Mouse (Mus musculus) forebrain, embryonic 14.5 days (tissue): ENCODE measurements around the gene Rbp4. TPM values are rescaled to one million over a fixed set of nuclear protein-coding genes. Genes with fewer than 3 reads are reported as not detected.
A peak's percentile ranks its signal among the peaks of the same experiment; 100 is the strongest.

Source experiments
- ATAC-seq: fragments of 200-750 bp; cut with Nextera tagmentation; 2 replicates; pipeline ENCODE4 v1.8.0; 2017; ENCODE audit warnings: mild to moderate bottlenecking, moderate library complexity
- DNase-seq: peaks from one replicate; pipeline ENCODE4 v3.0.0-alpha.2; 2015; ENCODE audit warnings: low spot score
- H3K27ac ChIP-seq: fragments of 300-500 bp; sonication (generic); 2 replicates; pipeline ENCODE4 v1.5.1; 2014; ENCODE audit warnings: low read depth, mild to moderate bottlenecking, control low read depth, low read length, moderate library complexity
- H3K27me3 ChIP-seq: fragments of 300-500 bp; sonication (generic); replicated peaks from 2 replicates; pipeline ENCODE4 v1.6.1; 2014; ENCODE audit warnings: low read length, control low read depth, mixed read lengths; ENCODE audit not compliant: control insufficient read depth, insufficient read depth
- H3K36me3 ChIP-seq: fragments of 300-500 bp; sonication (generic); 2 replicates; pipeline ENCODE4 v1.6.1; 2014; ENCODE audit warnings: low read length, control low read depth; ENCODE audit not compliant: control insufficient read depth, insufficient read depth
- H3K4me1 ChIP-seq: fragments of 300-500 bp; sonication (generic); 2 replicates; pipeline ENCODE4 v1.6.1; 2014; ENCODE audit warnings: antibody characterized with exemption, low read length, control low read depth; ENCODE audit not compliant: control insufficient read depth, insufficient read depth
- H3K4me2 ChIP-seq: fragments of 300-500 bp; sonication (generic); 2 replicates; pipeline ENCODE4 v1.6.1; 2014; ENCODE audit warnings: mild to moderate bottlenecking, control low read depth, low read length
- H3K4me3 ChIP-seq: fragments of 300-500 bp; sonication (generic); 2 replicates; pipeline ENCODE4 v1.5.1; 2014; ENCODE audit warnings: low read depth, low read length, control low read depth
- H3K9ac ChIP-seq: fragments of 300-500 bp; sonication (generic); 2 replicates; pipeline ENCODE4 v1.6.1; 2014; ENCODE audit warnings: mild to moderate bottlenecking, low read length, control low read depth, moderate library complexity
- H3K9me3 ChIP-seq: fragments of 300-500 bp; sonication (generic); replicated peaks from 2 replicates; pipeline ENCODE4 v1.6.1; 2016; ENCODE audit warnings: low read length, control low read depth, mixed read lengths; ENCODE audit not compliant: control insufficient read depth
- WGBS: fragments of 180-500 bp; shearing (Covaris S2); extraction: QIAGEN DNeasy Blood & Tissue Kit; methylation state at CpG from one replicate; pipeline ENCODE4 v1.1.7; 2014; 5-methylcytosine and 5-hydroxymethylcytosine counted together
- polyA plus RNA-seq: library from polyadenylated mRNA; unstranded; fragments of >200 nt; fragmentation: Nextera tagmentation; extraction: Ambion mirVana; gene quantifications from 2 replicates; pipeline ENCODE4 v1.2.1, GENCODE M21; 2014

The Rbp4 gene
- polyA plus RNA-seq, 1 experiment from 2014 or later: 1.0 TPM

DNA sequence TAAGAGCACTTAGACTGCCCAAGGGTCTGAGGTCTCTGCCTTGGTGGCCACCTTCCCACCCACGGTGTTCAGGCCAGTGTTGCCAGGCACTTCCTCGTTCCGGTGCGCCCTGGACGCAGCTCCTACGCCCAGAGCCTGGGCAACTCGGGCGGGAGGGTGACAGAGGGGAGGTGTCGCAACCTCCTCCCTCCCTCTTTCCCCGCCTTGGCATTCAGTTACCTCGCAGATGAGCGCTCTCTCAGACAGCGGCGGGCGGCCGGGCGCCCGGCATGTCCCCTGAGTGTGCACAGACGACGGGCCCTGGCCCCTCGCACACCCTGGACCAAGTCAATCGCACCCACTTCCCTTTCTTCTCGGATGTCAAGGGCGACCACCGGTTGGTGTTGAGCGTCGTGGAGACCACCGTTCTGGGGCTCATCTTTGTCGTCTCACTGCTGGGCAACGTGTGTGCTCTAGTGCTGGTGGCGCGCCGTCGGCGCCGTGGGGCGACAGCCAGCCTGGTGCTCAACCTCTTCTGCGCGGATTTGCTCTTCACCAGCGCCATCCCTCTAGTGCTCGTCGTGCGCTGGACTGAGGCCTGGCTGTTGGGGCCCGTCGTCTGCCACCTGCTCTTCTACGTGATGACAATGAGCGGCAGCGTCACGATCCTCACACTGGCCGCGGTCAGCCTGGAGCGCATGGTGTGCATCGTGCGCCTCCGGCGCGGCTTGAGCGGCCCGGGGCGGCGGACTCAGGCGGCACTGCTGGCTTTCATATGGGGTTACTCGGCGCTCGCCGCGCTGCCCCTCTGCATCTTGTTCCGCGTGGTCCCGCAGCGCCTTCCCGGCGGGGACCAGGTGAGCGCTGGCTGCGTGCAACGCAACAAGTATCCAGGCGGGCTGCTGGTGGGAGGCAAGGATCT, 28.0 kb downstream of the Rbp4 start, which contains the start of gene Ffar4:
Gene Ffar4, plus strand, starts transcription at position 214 of the 901 bp plus-strand sequence.
- H3K4me1 ChIP-seq: 0 out of 2 replicates have a peak, but pooled peaks cover 4% of the 10 kb centered on the region
- under 1% methylated on average over 77 of the region's 77 CpGs for whole genome bisulfite sequencing
- no peak within 1 kb of the TSS for H3K27ac ChIP-seq
- peaks cover 34% of the 10 kb centered on the region for H3K27me3 ChIP-seq
- H3K4me3 ChIP-seq: peak within 1 kb of the TSS; percentile 24
- H3K36me3 ChIP-seq: no peaks in the 10 kb centered on the region
- H3K9me3 ChIP-seq: no peaks in the 10 kb centered on the region
- DNase-seq (peak; percentile 5), ATAC-seq (peak; percentile 44; the same call in 1 of the 2 replicates)
- no peak within 1 kb of the TSS for H3K9ac ChIP-seq
- H3K4me2 ChIP-seq: peak within 1 kb of the TSS; percentile 49

DNA sequence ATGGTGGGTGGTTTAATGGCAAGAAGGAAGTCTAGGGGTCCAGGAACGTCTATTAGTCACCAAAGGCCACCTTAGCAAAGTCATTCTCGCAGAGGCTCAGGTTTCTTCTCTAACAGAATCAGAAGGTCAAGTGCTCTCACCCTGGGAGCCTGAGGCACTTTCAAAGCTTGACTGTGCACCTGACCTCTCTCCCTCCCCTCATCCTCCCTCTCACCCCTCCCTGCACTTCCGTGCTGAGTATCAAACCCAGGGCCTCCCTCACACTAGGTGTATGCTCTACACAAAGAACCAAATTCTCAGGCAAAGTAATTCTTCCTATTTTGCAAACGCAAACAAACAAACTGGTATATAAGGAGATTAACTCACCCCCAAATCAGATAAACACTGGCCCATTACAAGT, 28.9 kb downstream of the Rbp4 start:
- 0 out of 2 replicates have a peak, but pooled peaks cover 4% of the 10 kb centered on the region for H3K4me1 ChIP-seq
- no peak overlapping the region for H3K4me2 ChIP-seq
- WGBS: 7% methylated on average over 4 of the region's 4 CpGs
- H3K27ac ChIP-seq: no peak overlapping the region
- no peak overlapping the region for H3K9ac ChIP-seq
- no peaks in the 10 kb centered on the region for H3K9me3 ChIP-seq
- no peak overlapping the region for H3K4me3 ChIP-seq
- H3K27me3 ChIP-seq: peaks cover 34% of the 10 kb centered on the region
- no peak for DNase-seq
- H3K36me3 ChIP-seq: no peaks in the 10 kb centered on the region
- no peak for ATAC-seq

GRCm38 (mm10) chr19:38091512-38091985, 33.5 kb downstream of the Rbp4 start:
- Histone ChIP-seq H3K4me2 (no peak overlapping the region), H3K27me3 (peaks cover 9% of the 10 kb centered on the region), H3K36me3 (no peaks in the 10 kb centered on the region), H3K9ac (no peak overlapping the region), H3K4me1 (no peaks in the 10 kb centered on the region), H3K9me3 (no peaks in the 10 kb centered on the region), H3K27ac (no peak overlapping the region), H3K4me3 (no peak overlapping the region)
- DNase-seq (no peak), ATAC-seq (no peak)
- 59% methylated on average over 4 of the region's 4 CpGs for WGBS

GRCm38 (mm10) chr19:38089358-38089757, 35.7 kb downstream of the Rbp4 start:
- no peaks in the 10 kb centered on the region for H3K36me3 ChIP-seq
- 80% methylated on average over 8 of the region's 8 CpGs for WGBS
- H3K27me3 ChIP-seq: no peaks in the 10 kb centered on the region
- ATAC-seq (no peak), DNase-seq (no peak)
- no peak overlapping the region for H3K4me2 ChIP-seq
- H3K9me3 ChIP-seq: no peaks in the 10 kb centered on the region
- no peak overlapping the region for H3K27ac ChIP-seq
- no peak overlapping the region for H3K4me3 ChIP-seq
- H3K9ac ChIP-seq: no peak overlapping the region
- no peaks in the 10 kb centered on the region for H3K4me1 ChIP-seq

DNA sequence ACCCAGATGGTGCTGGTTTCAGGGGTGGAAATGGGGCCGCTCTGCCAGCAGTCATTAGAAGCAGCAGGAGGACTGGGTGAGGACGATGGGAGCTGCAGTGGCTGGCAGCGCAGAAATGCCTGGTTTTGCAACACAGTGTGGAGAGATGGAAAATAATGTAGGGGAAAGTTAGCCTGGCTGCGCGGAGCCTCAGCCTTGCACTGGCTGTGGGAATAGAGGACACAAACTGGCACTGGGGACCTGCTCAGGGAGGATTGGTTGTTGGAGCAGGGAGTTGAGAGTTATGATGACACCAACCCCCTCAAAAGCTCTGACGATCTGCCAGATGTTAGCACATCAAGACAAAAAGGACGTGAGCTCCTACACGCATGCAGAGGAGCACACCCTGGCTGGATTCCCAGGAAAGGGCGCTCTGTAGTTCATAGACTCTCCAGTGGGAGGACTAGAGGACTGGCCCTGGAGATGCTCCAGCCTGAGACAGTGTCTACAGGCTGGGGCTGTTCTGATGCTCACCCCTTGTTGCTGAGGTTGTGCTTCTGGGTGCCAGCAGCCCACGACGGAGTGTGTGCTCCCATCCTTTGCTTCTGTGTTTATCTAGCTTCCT, 38.0 kb downstream of the Rbp4 start:
- Histone ChIP-seq H3K9ac (no peak overlapping the region), H3K4me3 (no peak overlapping the region), H3K4me2 (no peak overlapping the region), H3K27ac (no peak overlapping the region), H3K27me3 (no peaks in the 10 kb centered on the region), H3K36me3 (no peaks in the 10 kb centered on the region), H3K9me3 (no peaks in the 10 kb centered on the region), H3K4me1 (no peaks in the 10 kb centered on the region)
- no peak for ATAC-seq
- WGBS: 54% methylated on average over 11 of the region's 11 CpGs
- DNase-seq: peak; percentile 56

DNA sequence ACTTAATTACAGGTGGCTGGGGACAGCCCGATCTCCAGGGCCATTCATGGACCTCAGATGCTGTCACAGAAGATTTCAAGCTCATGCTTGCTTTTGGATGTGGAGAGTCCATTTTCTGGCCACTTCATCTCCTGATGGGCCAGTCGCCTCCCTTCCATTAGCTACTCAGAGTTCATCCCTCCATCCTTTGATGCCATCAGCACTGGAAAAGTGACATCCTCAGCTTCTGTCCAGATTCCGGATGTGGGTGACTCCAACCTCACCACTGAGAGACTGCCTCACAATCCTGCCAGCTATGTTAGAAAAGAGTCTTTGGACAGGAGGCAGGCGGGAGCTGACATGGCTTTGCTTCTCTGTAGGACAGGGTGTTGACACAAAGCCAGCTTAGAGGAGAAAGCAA, 39.2 kb downstream of the Rbp4 start:
- no peaks in the 10 kb centered on the region for H3K9me3 ChIP-seq
- H3K27me3 ChIP-seq: no peaks in the 10 kb centered on the region
- ATAC-seq (no peak), DNase-seq (no peak)
- 89% methylated on average over 4 of the region's 4 CpGs for WGBS
- no peak overlapping the region for H3K4me2 ChIP-seq
- H3K4me3 ChIP-seq: no peak overlapping the region
- H3K36me3 ChIP-seq: no peaks in the 10 kb centered on the region
- H3K27ac ChIP-seq: no peak overlapping the region
- H3K4me1 ChIP-seq: no peaks in the 10 kb centered on the region
- H3K9ac ChIP-seq: no peak overlapping the region

DNA sequence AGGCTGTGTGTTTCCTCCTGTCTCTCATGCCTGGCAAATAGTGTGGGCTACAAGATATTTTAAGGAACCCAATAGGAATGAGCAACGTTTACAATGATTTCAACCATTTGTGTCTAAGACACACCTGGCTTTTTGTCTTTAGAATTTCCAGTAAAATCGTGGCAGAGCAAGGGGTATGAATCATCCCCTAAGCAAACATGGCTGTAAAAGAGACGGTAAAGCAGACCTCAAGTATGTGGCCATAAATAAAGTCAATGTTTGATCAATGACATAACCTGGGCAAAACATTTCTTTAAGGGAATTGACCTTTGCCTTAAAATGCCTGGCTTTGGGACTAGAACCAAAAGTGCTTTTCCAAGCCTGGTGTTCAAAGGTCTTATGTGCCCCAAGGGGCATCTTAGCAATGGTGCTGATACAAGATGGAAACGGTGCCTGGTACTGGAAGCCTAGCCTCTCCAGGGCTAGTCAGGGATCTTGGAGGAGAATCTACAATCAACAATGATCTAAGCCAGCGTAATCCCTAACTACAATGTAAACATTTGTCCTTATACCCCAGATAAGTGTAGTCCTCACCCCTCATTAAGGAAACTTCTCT, 42.1 kb downstream of the Rbp4 start:
- no peak for ATAC-seq
- DNase-seq: no peak
- WGBS: 81% methylated on average over 5 of the region's 5 CpGs

GRCm38 (mm10) chr19:38081361-38081760, 43.7 kb downstream of the Rbp4 start:
- Histone ChIP-seq H3K4me1 (no peaks in the 10 kb centered on the region), H3K36me3 (no peaks in the 10 kb centered on the region), H3K9me3 (no peaks in the 10 kb centered on the region), H3K9ac (no peak overlapping the region), H3K4me3 (no peak overlapping the region), H3K4me2 (no peak overlapping the region), H3K27me3 (no peaks in the 10 kb centered on the region), H3K27ac (no peak overlapping the region)
- 80% methylated on average over 3 of the region's 3 CpGs for WGBS
- no peak for DNase-seq
- ATAC-seq: no peak

More for the DNA sequence above, 42.1 kb downstream of the Rbp4 start:
- H3K4me3 ChIP-seq: no peak overlapping the region
- no peaks in the 10 kb centered on the region for H3K27me3 ChIP-seq
- no peaks in the 10 kb centered on the region for H3K36me3 ChIP-seq
- H3K4me2 ChIP-seq: no peak overlapping the region
- H3K27ac ChIP-seq: no peak overlapping the region
- no peak overlapping the region for H3K9ac ChIP-seq
- no peaks in the 10 kb centered on the region for H3K4me1 ChIP-seq
- no peaks in the 10 kb centered on the region for H3K9me3 ChIP-seq
